Mouse (Mus musculus) liver, embryonic 14.5 days (tissue): ENCODE data around the gene Tesk1. TPM values are rescaled to one million over a fixed set of nuclear protein-coding genes. Genes with fewer than 3 reads are reported as not detected.

Source experiments
- ATAC-seq: fragments of 200-750 bp; cut with Nextera tagmentation; 2 replicates; pipeline ENCODE4 v1.8.0; 2017; ENCODE audit warnings: moderate number of reproducible peaks, mild to moderate bottlenecking, moderate library complexity; ENCODE audit not compliant: insufficient read depth
- DNase-seq, 3 experiments: peaks; one replicate each; pipeline ENCODE4 v3.0.0-alpha.2; 2012 to 2013; ENCODE audit warnings: low read depth in 3 of 3, low spot score in 3 of 3
- H3K27ac ChIP-seq: fragments of 300-500 bp; sonication (generic); 2 replicates; pipeline ENCODE4 v1.5.1; 2014; ENCODE audit warnings: moderate library complexity, mild to moderate bottlenecking, control low read depth, inconsistent platforms
- H3K27me3 ChIP-seq: fragments of 300-500 bp; sonication (generic); 2 replicates; pipeline ENCODE4 v1.6.1; 2014; ENCODE audit warnings: mild to moderate bottlenecking, low read length, moderate library complexity; ENCODE audit not compliant: control insufficient read depth, insufficient read depth
- H3K36me3 ChIP-seq: fragments of 300-500 bp; sonication (generic); replicated peaks from 2 replicates; pipeline ENCODE4 v1.6.1; 2014; ENCODE audit warnings: low read depth; ENCODE audit not compliant: control insufficient read depth, insufficient read depth
- H3K4me1 ChIP-seq, 2 experiments: fragments of 200-500 bp in 1 of 2; fragments of 300-500 bp in 1 of 2; sonication (generic) in 1 of 2; replicated peaks; 2 replicates each; pipeline ENCODE4 v1.6.1; 2012 to 2014; ENCODE audit warnings: antibody characterized with exemption in 1 of 2, inconsistent platforms in 1 of 2, low read length in 1 of 2; ENCODE audit not compliant: control insufficient read depth in 2 of 2, insufficient read depth in 2 of 2
- H3K4me2 ChIP-seq: fragments of 300-500 bp; sonication (generic); 2 replicates; pipeline ENCODE4 v1.6.1; 2014; ENCODE audit warnings: low read depth, mild to moderate bottlenecking, control low read depth, moderate library complexity
- H3K4me3 ChIP-seq, 2 experiments: fragments of 200-500 bp in 1 of 2; fragments of 300-500 bp in 1 of 2; sonication (generic) in 1 of 2; 2 replicates each; pipeline ENCODE4 v1.5.1; 2012 to 2014; ENCODE audit warnings: low read depth in 2 of 2, low read length in 2 of 2, mild to moderate bottlenecking in 2 of 2, control low read depth in 1 of 2, inconsistent platforms in 1 of 2, moderate library complexity in 1 of 2; ENCODE audit not compliant: insufficient read depth in 1 of 2
- H3K9ac ChIP-seq: fragments of 300-500 bp; sonication (generic); replicated peaks from 2 replicates; pipeline ENCODE4 v1.6.1; 2014; ENCODE audit warnings: mild to moderate bottlenecking, control low read depth, moderate library complexity
- H3K9me3 ChIP-seq: fragments of 300-500 bp; sonication (generic); 2 replicates; pipeline ENCODE4 v1.6.1; 2016; ENCODE audit warnings: low read length, mixed read lengths; ENCODE audit not compliant: control insufficient read depth
- CTCF ChIP-seq: IDR thresholded peaks from 2 replicates; pipeline ENCODE4 v1.5.1; 2016; ENCODE audit warnings: antibody characterized with exemption, low read depth, control low read depth
- EP300 ChIP-seq: IDR thresholded peaks from 2 replicates; pipeline ENCODE4 v1.6.1; 2016; ENCODE audit warnings: antibody characterized with exemption, low read depth
- WGBS: fragments of 180-500 bp; shearing (Covaris S2); extraction: QIAGEN DNeasy Blood & Tissue Kit; methylation state at CpG from one replicate; pipeline ENCODE4 v1.1.7; 2014; ENCODE audit not compliant: insufficient replicate concordance; 5-methylcytosine and 5-hydroxymethylcytosine counted together
- polyA plus RNA-seq, 2 experiments: library from polyadenylated mRNA; depleted of rRNA in 1 of 2; stranded (reverse) in 1 of 2; unstranded in 1 of 2; fragments of >200 nt; fragmentation: Nextera tagmentation in 1 of 2; extraction: Ambion mirVana in 1 of 2; gene quantifications; 2 replicates each; pipeline versions ENCODE4 v1.2.1 to v1.2.3; 2012 to 2014

The Tesk1 gene
- polyA plus RNA-seq, 2 experiments, result 0.65 to 3.3 TPM

DNA sequence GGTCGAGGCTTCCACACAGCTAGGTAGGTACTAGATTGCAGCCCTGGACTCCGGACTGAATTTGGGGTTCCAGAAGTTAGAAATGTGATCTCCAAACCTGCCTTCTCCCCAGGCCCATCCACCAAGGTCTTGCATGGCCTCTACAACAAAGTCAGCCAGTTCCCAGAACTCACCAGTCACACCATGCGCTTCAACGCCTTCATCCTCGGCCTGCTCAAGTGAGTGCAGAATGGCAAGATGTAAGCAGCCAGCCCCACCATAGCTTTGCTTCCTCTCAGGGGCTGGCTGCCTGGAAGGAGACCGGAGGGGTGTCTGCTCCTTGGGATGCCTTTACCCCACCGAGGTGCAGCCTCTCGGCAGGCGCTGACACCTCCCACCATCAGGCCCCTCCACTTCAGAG lies 17.7 kb upstream of the Tesk1 start:
- Histone ChIP-seq H3K27me3 (peaks cover 40% of the 10 kb centered on the region), H3K36me3 (no peaks in the 10 kb centered on the region), H3K9ac (no peak overlapping the region), H3K4me1 (peaks cover 0 to 2% of the 10 kb centered on the region in 2 experiments; a peak in 2 of 4 replicates), H3K4me3 (no peak overlapping the region), H3K27ac (no peak overlapping the region), H3K9me3 (no peaks in the 10 kb centered on the region), H3K4me2 (no peak overlapping the region)
- TF ChIP-seq CTCF (no peak), EP300 (no peak)
- DNase-seq, result no peak
- ATAC-seq, result no peak
- 68% methylated on average over 9 of the region's 9 CpGs for WGBS

DNA sequence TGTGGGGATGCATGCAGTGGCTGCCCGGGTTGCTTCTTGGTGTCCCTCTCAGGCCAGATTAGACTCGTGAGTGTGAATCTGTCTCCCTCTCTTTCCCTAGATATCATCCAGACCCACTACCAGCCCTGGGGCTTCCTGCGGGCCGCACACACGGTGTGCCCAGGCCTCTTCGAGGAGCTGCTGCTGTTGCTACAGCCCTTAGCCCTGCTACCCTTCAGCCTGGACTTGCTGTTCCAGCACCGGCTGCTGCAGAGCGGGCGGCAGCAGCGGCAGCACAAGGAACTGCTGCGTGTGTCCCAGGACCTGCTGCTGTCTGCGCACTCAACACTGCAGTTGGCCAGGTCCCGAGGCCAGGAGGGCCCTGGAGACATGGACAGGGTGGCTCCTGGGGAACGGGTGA lies 16.5 kb upstream of the Tesk1 start:
- no peaks in the 10 kb centered on the region for H3K9me3 ChIP-seq
- WGBS, result 26% methylated on average over 14 of the region's 14 CpGs
- TF ChIP-seq CTCF, result no peak
- TF ChIP-seq EP300, result no peak
- DNase-seq (no peak), ATAC-seq (no peak)
- no peak overlapping the region for H3K9ac ChIP-seq
- no peak overlapping the region for H3K4me3 ChIP-seq
- H3K4me1 ChIP-seq, result peaks cover 0 to under 1% of the 10 kb centered on the region in 2 experiments; a peak in 2 of 4 replicates
- H3K36me3 ChIP-seq, result no peaks in the 10 kb centered on the region
- H3K27me3 ChIP-seq, result peaks cover 40% of the 10 kb centered on the region
- no peak overlapping the region for H3K27ac ChIP-seq
- peak overlapping the region; percentile 41 for H3K4me2 ChIP-seq

DNA sequence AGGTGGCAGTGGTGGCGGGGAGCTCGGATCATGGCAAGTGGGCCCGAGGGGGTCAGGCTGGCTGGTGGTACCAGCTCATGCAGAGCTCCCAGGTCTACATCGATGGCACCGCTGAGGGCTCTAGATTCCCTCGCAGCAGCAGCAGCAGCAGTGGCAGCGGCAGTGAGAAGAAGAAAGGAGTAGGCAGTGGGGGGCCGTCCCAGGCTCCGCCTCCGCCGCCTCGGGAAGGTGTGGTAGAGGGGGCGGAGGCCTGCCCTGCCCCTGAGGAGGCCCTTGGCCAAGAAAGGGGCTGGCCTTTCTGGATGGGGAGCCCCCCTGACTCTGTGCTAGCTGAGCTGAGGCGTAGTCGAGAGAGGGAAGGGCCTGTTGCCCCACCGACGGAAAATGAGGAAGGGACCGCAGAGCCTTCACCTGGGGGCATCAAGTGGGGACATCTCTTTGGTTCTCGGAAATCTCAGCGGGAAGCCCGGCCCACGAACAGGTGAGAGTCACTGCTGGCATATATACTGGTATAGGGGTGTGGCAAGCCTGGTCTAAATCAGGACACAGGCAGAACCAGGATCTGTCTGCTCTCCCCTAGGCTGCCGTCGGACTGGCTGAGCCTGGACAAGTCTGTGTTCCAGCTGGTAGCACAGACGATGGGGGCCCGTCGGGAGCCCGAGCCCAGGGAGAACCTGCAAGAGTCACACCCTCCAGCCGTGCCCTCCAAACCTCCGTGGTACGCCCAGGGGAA lies 15.9 kb upstream of the Tesk1 start:
- no peak for ATAC-seq
- Histone ChIP-seq H3K9me3 (no peaks in the 10 kb centered on the region), H3K4me1 (no peaks in the 10 kb centered on the region), H3K9ac (no peak overlapping the region), H3K27ac (no peak overlapping the region), H3K27me3 (peaks cover 40% of the 10 kb centered on the region), H3K4me3 (no peak overlapping the region), H3K4me2 (peak overlapping the region; percentile 41), H3K36me3 (no peaks in the 10 kb centered on the region)
- DNase-seq, result no peak
- TF ChIP-seq EP300 (no peak), CTCF (no peak)
- WGBS, result 16% methylated on average over 31 of the region's 31 CpGs

DNA sequence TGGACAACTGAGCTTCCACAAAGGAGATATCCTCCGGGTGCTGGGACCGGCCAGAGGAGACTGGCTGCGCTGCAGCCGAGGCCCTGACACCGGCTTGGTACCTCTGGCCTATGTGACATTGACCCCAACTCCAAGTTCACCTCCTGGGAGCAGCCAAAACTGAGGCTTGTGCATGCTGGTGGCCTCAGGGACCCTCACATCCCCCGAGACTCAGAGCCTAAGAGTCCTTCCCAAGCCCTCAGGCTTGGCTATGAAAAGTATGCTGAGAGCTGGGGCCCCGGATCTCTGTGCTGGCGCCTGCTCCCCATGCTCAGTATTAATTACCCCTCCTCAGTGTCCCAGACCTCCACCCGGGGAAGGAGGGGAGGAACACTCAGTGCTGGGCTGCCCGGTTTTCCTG lies 15.3 kb upstream of the Tesk1 start:
- WGBS, result 47% methylated on average over 10 of the region's 10 CpGs
- DNase-seq (no peak), ATAC-seq (no peak)
- no peak overlapping the region for H3K4me2 ChIP-seq
- H3K27me3 ChIP-seq, result peaks cover 40% of the 10 kb centered on the region
- no peaks in the 10 kb centered on the region for H3K4me1 ChIP-seq
- TF ChIP-seq EP300, result no peak
- no peak for TF ChIP-seq CTCF
- no peaks in the 10 kb centered on the region for H3K9me3 ChIP-seq
- no peak overlapping the region for H3K27ac ChIP-seq
- no peak overlapping the region for H3K4me3 ChIP-seq
- no peak overlapping the region for H3K9ac ChIP-seq
- no peaks in the 10 kb centered on the region for H3K36me3 ChIP-seq

DNA sequence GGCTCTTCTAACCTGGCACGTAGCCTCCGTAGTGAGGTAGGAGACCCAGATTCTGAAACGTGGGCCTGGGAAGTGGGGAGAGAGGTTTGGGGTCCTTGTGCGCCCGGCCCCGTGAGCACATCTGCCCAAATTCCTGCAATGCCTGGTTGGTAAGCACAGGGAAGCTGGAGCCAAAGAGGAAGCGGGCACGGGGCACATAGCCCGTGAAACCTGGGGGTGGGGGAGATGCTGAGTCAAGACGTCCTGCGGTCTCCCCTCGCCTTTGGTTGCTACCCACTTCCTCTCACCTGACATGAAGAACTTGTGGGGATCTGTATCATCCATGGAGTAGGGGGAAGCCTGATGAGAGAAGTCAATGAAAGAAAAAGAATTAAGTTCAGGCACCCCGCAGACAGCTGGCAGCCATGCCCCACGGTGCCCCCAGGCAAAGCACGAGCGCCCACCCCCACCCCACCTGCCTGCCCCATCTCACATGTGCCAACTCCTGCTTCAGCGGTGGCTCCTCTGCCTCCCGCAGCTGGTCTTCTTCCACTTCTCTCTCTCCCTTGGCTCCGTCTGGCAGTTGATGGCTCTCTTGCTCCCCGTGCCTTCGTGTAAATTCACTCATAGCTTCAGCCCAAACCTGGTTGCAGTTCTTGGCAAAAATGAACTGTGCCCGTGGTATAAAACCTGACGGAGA lies 14.1 kb upstream of the Tesk1 start:
- no peak overlapping the region for H3K4me2 ChIP-seq
- H3K27ac ChIP-seq, result no peak overlapping the region
- no peaks in the 10 kb centered on the region for H3K36me3 ChIP-seq
- ATAC-seq (no peak), DNase-seq (no peak)
- H3K4me1 ChIP-seq, result no peaks in the 10 kb centered on the region
- no peak overlapping the region for H3K4me3 ChIP-seq
- TF ChIP-seq EP300, result no peak
- TF ChIP-seq CTCF, result no peak
- no peaks in the 10 kb centered on the region for H3K9me3 ChIP-seq
- H3K27me3 ChIP-seq, result peaks cover 40% of the 10 kb centered on the region
- H3K9ac ChIP-seq, result no peak overlapping the region
- 13% methylated on average over 23 of the region's 23 CpGs for WGBS
